Mouse (Mus musculus): Measurements from ENCODE around the gene Polr2f. TPM values are rescaled to one million over a fixed set of nuclear protein-coding genes. Genes with fewer than 3 reads are reported as not detected.

Polr2f gene
- total and polyA plus RNA-seq, 3 experiments, result 48.1 to 151 (median 92.8) TPM

- peak; percentile 47 for DNase-seq
Measured at GRCm38 (mm10) chr15:79155572-79155971, 14.8 kb downstream of the Polr2f start.

- DNase-seq, result no peak
Measured at GRCm38 (mm10) chr15:79162301-79162700, 21.5 kb downstream of the Polr2f start.

- DNase-seq, result no peak
Measured at GRCm38 (mm10) chr15:79162822-79163221, 22.0 kb downstream of the Polr2f start.

GRCm38 (mm10) chr15:79164251-79164650 lies 23.4 kb downstream of the Polr2f start:
- DNase-seq, result no peak

- DNase-seq, result no peak
Measured at GRCm38 (mm10) chr15:79165140-79165539, 24.3 kb downstream of the Polr2f start, which contains the start of gene Sox10. Sox10 (minus strand) TSS chr15:79165240.

- DNase-seq, result no peak
Measured at GRCm38 (mm10) chr15:79166712-79167111, 25.9 kb downstream of the Polr2f start.

- DNase-seq, result no peak
Measured at GRCm38 (mm10) chr15:79176905-79177304, 36.1 kb downstream of the Polr2f start.

- DNase-seq, result no peak
Measured at GRCm38 (mm10) chr15:79185213-79185612, 44.4 kb downstream of the Polr2f start.

- DNase-seq, result no peak
Measured at GRCm38 (mm10) chr15:79187819-79188218, 47.0 kb downstream of the Polr2f start.

- no peak for DNase-seq
Measured at GRCm38 (mm10) chr15:79191426-79191825, 50.6 kb downstream of the Polr2f start.

GRCm38 (mm10) chr15:79192450-79192849 lies 51.6 kb downstream of the Polr2f start:
- no peak for DNase-seq

- DNase-seq, result no peak
Measured at GRCm38 (mm10) chr15:79192885-79193845, 52.4 kb downstream of the Polr2f start.

- DNase-seq, result no peak
Measured at GRCm38 (mm10) chr15:79194048-79194447, 53.2 kb downstream of the Polr2f start.

GRCm38 (mm10) chr15:79194946-79195345 lies 54.1 kb downstream of the Polr2f start:
- DNase-seq, result no peak

GRCm38 (mm10) chr15:79195492-79195891 lies 54.7 kb downstream of the Polr2f start:
- DNase-seq, result peak; percentile 68

- no peak for DNase-seq
Measured at GRCm38 (mm10) chr15:79199390-79199976, 58.7 kb downstream of the Polr2f start.

Other genes with a start within 250 kb of the Polr2f start
- not detected for gene Gm49510, start 241.3 kb upstream of the Polr2f start, total RNA-seq (2021)
- gene Gm49510, start 241.3 kb upstream of the Polr2f start, polyA plus RNA-seq (2012; rRNA removed), result not detected in 2 replicates
- 10 to 100 TPM in 1 of 2 experiments, 1 to 10 TPM in 1; 4.6 to 11.0 TPM for gene Sh3bp1, start 241.2 kb upstream of the Polr2f start, total RNA-seq (2021)
- 54.1 and 60.0 TPM in 2 replicates for gene Sh3bp1, start 241.2 kb upstream of the Polr2f start, polyA plus RNA-seq (2012; rRNA removed)
- 1 to 10 TPM; 2.4 to 5.7 TPM for gene Pdxp, start 227.1 kb upstream of the Polr2f start, total RNA-seq (2021)
- 18.8 and 30.1 TPM in 2 replicates for gene Pdxp, start 227.1 kb upstream of the Polr2f start, polyA plus RNA-seq (2012; rRNA removed)
- gene Lgals1, start 214.3 kb upstream of the Polr2f start, total RNA-seq (2021), result 100 to 1,000 TPM; 386 to 613 TPM
- gene Lgals1, start 214.3 kb upstream of the Polr2f start, polyA plus RNA-seq (2012; rRNA removed), result 341 and 382 TPM in 2 replicates
- gene Nol12, start 206.1 kb upstream of the Polr2f start, total RNA-seq (2021), result 10 to 100 TPM; 42.0 to 57.2 TPM
- 21.3 and 22.5 TPM in 2 replicates for gene Nol12, start 206.1 kb upstream of the Polr2f start, polyA plus RNA-seq (2012; rRNA removed)
- gene Triobp, start 193.3 kb upstream of the Polr2f start, total RNA-seq (2021), result 100 to 1,000 TPM in 1 of 2 experiments, 10 to 100 TPM in 1; 93.7 to 129 TPM
- gene Triobp, start 193.3 kb upstream of the Polr2f start, polyA plus RNA-seq (2012; rRNA removed), result 101 and 134 TPM in 2 replicates
- gene H1f0, start 112.6 kb upstream of the Polr2f start, total RNA-seq (2021), result 100 to 1,000 TPM in 1 of 2 experiments, 10 to 100 TPM in 1; 94.6 to 204 TPM
- 109 and 135 TPM in 2 replicates for gene H1f0, start 112.6 kb upstream of the Polr2f start, polyA plus RNA-seq (2012; rRNA removed)
- gene Galr3, start 99.1 kb upstream of the Polr2f start, total RNA-seq (2021), result under 1 TPM in 1 of 2 experiments, not detected in 1; 0.28 TPM
- 1.4 and 4.2 TPM in 2 replicates for gene Galr3, start 99.1 kb upstream of the Polr2f start, polyA plus RNA-seq (2012; rRNA removed)
- gene Ankrd54, start 78.1 kb upstream of the Polr2f start, total RNA-seq (2021), result 10 to 100 TPM; 20.1 to 27.2 TPM
- gene Ankrd54, start 78.1 kb upstream of the Polr2f start, polyA plus RNA-seq (2012; rRNA removed), result 91.9 and 101 TPM in 2 replicates
- gene Eif3l, start 65.8 kb upstream of the Polr2f start, total RNA-seq (2021), result 100 to 1,000 TPM; 136 to 160 TPM
- gene Eif3l, start 65.8 kb upstream of the Polr2f start, polyA plus RNA-seq (2012; rRNA removed), result 94.1 and 119 TPM in 2 replicates
- gene Micall1, start 32.1 kb upstream of the Polr2f start, total RNA-seq (2021), result 10 to 100 TPM; 36.5 to 49.5 TPM
- 61.7 and 65.0 TPM in 2 replicates for gene Micall1, start 32.1 kb upstream of the Polr2f start, polyA plus RNA-seq (2012; rRNA removed)
- 1 to 10 TPM; 5.2 to 9.9 TPM for gene 1700088E04Rik, start 244 bp downstream of the Polr2f start, total RNA-seq (2021)
- 8.1 and 10.8 TPM in 2 replicates for gene 1700088E04Rik, start 244 bp downstream of the Polr2f start, polyA plus RNA-seq (2012; rRNA removed)
- gene Sox10, start 24.2 kb downstream of the Polr2f start, total RNA-seq (2021), result 1 to 10 TPM in 1 of 2 experiments, under 1 TPM in 1; 0.89 to 2.5 TPM
- 3.9 and 5.5 TPM in 2 replicates for gene Sox10, start 24.2 kb downstream of the Polr2f start, polyA plus RNA-seq (2012; rRNA removed)
- gene Pick1, start 88.2 kb downstream of the Polr2f start, total RNA-seq (2021), result 10 to 100 TPM; 14.6 to 18.5 TPM
- 17.4 and 19.7 TPM in 2 replicates for gene Pick1, start 88.2 kb downstream of the Polr2f start, polyA plus RNA-seq (2012; rRNA removed)
- gene Gm49486, start 88.4 kb downstream of the Polr2f start, total RNA-seq (2021), result not detected
- not detected in 2 replicates for gene Gm49486, start 88.4 kb downstream of the Polr2f start, polyA plus RNA-seq (2012; rRNA removed)
- not detected for gene Slc16a8, start 113.8 kb downstream of the Polr2f start, total RNA-seq (2021)
- 0.07 and 0.61 TPM in 2 replicates for gene Slc16a8, start 113.8 kb downstream of the Polr2f start, polyA plus RNA-seq (2012; rRNA removed)
- gene Baiap2l2, start 144.5 kb downstream of the Polr2f start, total RNA-seq (2021), result under 1 TPM in 1 of 2 experiments, not detected in 1; 0.24 TPM
- 1.5 and 8.5 TPM in 2 replicates for gene Baiap2l2, start 144.5 kb downstream of the Polr2f start, polyA plus RNA-seq (2012; rRNA removed)
- 10 to 100 TPM; 26.1 to 30.6 TPM for gene Pla2g6, start 187.4 kb downstream of the Polr2f start, total RNA-seq (2021)
- gene Pla2g6, start 187.4 kb downstream of the Polr2f start, polyA plus RNA-seq (2012; rRNA removed), result 47.8 and 50.1 TPM in 2 replicates
- gene Maff, start 205.6 kb downstream of the Polr2f start, total RNA-seq (2021), result 1 to 10 TPM; 7.2 to 9.5 TPM
- gene Maff, start 205.6 kb downstream of the Polr2f start, polyA plus RNA-seq (2012; rRNA removed), result 3.2 and 3.4 TPM in 2 replicates